Mouse (Mus musculus) adrenal gland, adult 18-20 months (tissue): ENCODE measurements around the gene Dcakd. TPM values are rescaled to one million over a fixed set of nuclear protein-coding genes. Genes with fewer than 3 reads are reported as not detected.
A peak's percentile ranks its signal among the peaks of the same experiment; 100 is the strongest.

Experiments
- DNase-seq, 2 experiments: peaks; one replicate each; pipeline ENCODE4 v3.0.0; 2021 to 2022; ENCODE audit warnings: low spot score in 2 of 2
- total RNA-seq, 2 experiments: library from RNA; stranded (reverse); gene quantifications; 1 replicate in 1 of 2; 2 replicates in 1 of 2; pipeline ENCODE4 v1.2.3; 2021

Dcakd gene
- total RNA-seq, 2 experiments from 2014 or later: 44.7 to 54.1 TPM

- DNase-seq: no peak
Measured at GRCm38 (mm10) chr11:103050153-103050552, 22.0 kb upstream of the Dcakd start.

DNA sequence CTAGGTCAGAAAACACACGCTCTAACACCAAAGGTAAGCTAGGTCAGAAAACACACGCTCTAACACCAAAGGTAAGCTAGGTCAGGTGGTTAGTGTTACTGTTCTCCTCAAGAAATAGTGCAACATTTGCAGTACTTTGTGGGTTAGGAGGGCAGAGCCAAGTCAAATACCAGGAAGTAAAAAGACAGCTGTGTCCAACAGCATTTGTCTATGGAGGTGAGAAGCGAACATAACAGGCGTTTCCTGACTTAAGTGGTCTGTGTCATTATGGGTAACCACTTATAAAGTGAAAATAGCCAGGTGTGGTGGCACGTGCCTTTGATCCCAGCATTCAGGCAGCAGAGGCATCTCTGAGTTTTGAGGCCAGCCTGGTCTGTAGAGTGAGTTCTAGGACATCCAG, 21.5 kb upstream of the Dcakd start:
- DNase-seq: no peak

GRCm38 (mm10) chr11:103046286-103046685, 18.2 kb upstream of the Dcakd start:
- no peak for DNase-seq

DNA sequence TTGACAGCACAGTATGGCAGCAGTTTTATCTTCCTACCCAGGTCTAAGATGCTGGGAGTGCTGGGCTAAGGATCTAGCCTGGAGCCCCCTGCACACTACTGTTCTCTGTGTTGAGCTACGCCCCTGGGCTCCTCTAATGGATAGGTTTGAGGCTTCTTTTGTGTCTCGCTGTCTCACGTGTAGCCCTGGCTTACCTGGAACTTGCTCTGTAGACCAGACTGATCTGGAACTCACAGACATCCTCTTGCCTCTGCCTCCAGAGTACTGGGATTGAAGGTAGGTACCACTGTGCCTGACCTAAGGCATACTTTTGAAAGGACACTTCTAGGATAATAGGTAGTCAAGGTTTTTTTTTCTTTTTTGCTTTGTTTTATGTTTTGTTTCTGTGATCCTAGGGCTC, 15.8 kb upstream of the Dcakd start:
- no peak for DNase-seq

GRCm38 (mm10) chr11:103042828-103043227, 14.7 kb upstream of the Dcakd start:
- no peak for DNase-seq

DNA sequence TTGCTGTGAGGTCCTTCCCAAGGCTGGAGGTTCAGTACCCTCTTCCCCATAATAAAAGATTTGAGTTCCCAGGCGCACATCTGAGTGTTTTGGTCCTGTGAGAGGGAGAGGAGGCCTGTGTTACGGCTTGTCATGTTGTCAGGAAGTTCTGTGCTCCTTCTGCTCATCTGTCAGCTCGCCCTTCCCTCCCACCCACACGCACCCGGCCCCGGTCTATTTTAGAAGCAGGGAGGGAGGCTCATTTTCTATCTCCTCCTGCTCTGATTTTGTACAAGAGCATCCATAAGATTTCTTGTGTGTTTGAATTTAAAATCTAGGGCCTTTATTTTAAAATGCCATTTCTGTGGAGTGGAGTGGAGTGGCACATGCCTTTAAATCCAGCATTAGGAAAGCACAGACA, 9.9 kb upstream of the Dcakd start:
- DNase-seq: no peak

DNA sequence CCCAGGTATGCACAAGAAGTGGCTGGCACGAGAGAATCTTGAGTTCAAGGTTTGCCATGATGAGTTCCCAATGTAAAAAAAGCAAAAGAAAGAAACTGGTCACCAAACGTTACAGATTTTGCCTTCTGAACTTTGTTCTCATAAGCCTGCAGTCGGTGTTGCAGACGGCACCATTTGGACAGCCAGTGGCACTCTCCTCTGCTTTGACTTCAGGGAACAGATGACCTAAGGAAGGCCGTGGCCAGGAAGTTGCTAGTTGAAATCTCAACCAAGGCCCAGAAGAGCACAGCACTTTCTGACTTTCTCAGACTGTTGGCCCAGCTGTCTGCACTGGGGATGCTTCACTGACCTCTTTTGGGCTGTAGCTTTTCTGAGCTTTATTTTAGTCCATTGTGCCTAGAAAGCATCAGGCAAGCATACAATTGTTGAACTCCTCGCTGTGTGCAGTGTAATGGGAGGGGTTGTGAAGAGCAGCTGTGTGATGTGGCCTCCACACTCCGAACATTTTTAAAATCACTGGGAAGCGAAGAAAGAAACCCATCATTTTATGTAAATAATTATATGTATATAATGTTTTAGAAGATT, 8.8 kb upstream of the Dcakd start:
- no peak for DNase-seq

DNA sequence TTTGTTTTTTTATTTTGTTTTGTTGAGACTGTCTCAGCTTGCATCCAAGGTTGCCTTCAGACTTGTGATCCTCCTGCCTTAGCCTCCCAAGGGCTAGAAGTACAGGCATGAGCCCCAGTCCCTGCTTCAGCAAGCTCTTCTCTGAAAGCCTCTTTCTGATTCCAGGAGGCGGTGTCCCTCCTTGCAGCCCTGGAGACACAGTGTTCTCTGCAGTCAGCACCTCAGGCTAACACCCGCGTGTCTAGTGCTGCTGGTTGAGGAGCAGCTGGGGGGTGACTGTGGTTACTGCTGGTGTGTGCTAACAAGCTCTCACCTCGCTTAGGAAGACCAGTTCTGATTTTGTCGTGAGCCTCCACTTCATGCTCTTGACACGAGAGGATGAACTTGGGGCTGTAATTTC, 6.9 kb upstream of the Dcakd start:
- DNase-seq: no peak

DNA sequence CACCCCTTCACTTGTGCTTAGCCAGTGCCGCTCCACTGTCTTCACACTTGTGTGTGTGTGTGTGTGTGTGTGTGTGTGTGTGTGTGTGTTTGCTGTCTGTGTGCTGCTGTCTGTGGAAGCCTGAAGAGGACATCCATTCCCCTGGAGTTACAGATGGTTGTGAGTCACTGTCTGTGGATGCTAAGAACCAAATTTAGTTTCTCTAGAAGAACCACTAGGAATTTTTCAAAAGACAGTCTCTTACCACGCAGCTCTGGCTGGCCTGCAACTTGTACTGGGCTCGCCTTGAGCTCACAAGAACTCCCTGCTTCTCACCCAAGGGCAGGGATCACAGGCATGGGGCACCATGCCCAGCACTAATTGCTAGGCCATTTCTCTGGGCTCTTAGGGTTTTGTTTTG, 4.9 kb upstream of the Dcakd start:
- DNase-seq: no peak

- no peak for DNase-seq
Measured at GRCm38 (mm10) chr11:103027570-103028175, 460 bp downstream of the Dcakd start.

- no peak for DNase-seq
Measured at GRCm38 (mm10) chr11:103026901-103027300, 1.2 kb downstream of the Dcakd start.

GRCm38 (mm10) chr11:103023974-103024373, 4.2 kb downstream of the Dcakd start:
- no peak for DNase-seq

DNA sequence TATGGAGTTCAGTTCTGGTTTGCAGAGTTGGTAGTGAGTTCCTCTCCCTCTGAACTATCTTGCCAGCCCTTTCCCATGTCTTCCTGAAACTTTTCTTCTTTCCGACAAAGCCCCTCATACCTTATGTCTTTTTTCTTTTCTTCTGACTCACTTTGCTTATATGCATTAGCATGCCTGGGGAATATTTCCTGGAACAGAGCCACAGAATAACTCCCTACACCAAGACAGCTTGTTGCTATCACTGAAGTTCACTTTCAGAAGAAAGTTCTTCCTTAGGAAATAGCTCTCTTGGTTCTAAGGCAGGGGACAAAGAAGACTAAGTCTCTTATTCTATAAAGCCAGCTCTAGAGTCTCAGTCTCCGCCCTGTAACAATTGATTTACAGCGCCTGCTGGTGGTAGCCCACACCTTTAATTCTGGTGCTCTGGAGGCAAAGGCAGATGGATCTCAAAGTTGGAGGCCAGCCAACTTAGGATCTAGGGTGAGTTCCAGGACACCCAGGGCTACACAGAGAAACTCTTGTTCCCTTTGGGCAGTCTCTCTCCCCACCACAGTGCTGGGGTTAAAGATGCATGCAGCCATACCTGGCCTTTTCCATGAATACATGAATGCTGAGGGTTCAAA, 7.3 kb downstream of the Dcakd start:
- no peak for DNase-seq

- DNase-seq: no peak
Measured at GRCm38 (mm10) chr11:103019325-103019724, 8.8 kb downstream of the Dcakd start.

- DNase-seq: no peak
Measured at GRCm38 (mm10) chr11:103018860-103019259, 9.3 kb downstream of the Dcakd start.

GRCm38 (mm10) chr11:103017661-103018060, 10.5 kb downstream of the Dcakd start:
- DNase-seq: no peak

GRCm38 (mm10) chr11:103016930-103017329, 11.2 kb downstream of the Dcakd start:
- DNase-seq: peak; percentile 99

- DNase-seq: no peak
Measured at GRCm38 (mm10) chr11:103015881-103016825, 12.0 kb downstream of the Dcakd start.

DNA sequence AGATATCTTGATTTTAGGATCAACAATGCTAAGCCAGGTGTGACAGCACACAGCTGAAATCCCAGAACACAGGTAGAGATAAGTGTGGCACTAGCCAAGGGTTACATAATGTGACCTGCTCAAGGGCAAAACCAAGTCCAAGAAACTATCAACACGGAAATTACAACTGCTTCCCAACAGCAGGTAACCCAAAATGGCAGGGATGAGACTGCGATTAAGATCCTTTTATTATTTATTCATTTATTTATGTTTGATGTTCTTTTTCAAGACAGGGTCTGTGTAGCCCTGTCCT, 17.0 kb downstream of the Dcakd start:
- no peak for DNase-seq

DNA sequence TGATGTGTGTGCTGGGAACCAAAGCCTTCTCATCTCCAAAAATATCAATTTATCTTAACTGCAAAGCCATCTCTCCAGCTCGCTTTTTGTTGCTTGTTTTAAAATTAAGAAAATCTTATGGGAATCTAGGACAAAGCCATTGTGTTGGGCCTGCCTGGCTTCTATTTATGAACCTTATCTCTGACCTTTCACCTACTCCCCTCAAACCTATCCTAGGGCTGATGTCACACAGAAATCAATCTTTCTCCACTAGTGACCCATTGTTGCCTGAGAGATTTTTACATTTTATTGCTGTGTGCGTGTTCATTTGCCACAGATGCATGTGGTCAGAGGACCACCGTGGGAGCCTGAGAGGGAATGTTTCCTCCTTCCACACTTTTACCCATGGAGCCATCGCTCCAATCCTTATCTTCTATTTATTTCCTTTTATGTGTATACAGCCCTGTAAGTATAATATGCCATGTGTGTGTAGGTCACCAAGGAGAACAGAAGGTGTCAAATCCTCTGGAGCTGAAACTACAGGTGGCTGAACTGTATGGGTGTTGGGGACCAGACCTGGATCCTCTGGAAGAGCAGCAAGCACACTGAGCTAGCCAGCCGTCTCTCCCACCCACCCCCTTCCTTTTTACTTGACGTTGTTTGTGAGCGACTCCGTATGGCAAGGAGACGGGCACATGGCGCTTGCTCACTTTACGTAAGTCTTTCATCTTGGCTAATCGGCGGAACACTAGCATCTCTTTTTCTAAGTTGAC, 17.5 kb downstream of the Dcakd start:
- DNase-seq: no peak

DNA sequence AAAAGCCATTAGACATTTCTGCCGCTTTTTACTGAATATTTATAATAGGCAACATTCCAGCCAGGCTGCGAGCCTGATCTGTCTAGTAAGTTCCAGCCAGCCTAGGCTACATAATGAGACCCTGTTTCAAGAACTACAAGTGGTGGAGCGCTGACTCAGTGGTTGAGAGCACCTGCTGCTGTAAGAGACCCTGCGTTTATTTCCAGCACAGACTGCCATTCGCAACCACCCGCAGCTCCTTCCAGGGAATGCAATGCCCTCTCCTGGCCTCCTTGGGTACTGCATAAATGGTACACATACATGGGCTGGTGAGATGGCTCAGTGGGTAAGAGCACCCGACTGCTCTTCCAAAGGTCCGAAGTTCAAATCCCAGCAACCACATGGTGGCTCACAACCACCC, 18.9 kb downstream of the Dcakd start:
- no peak for DNase-seq
